Mouse (Mus musculus) common myeloid progenitor, adult 5-6 weeks (primary cell): ENCODE data around the gene Rec114. TPM values are rescaled to one million over a fixed set of nuclear protein-coding genes. Genes with fewer than 3 reads are reported as not detected.
A peak's percentile ranks its signal among the peaks of the same experiment; 100 is the strongest.

Source experiments
- ATAC-seq: replicated peaks from 2 replicates; pipeline ENCODE4 v1.8.0; 2016; ENCODE audit warnings: low read depth, mild to moderate bottlenecking, moderate TSS enrichment, inconsistent platforms; ENCODE audit not compliant: poor library complexity, severe bottlenecking
- total RNA-seq: library from RNA; stranded (forward); fragments of 200-1000, 187-1606 nt; gene quantifications from 2 replicates; pipeline ENCODE4 v1.2.3, GENCODE M21; 2017

Gene Rec114
- total RNA-seq, 1 experiment from 2014 or later, result 5.4 TPM

DNA sequence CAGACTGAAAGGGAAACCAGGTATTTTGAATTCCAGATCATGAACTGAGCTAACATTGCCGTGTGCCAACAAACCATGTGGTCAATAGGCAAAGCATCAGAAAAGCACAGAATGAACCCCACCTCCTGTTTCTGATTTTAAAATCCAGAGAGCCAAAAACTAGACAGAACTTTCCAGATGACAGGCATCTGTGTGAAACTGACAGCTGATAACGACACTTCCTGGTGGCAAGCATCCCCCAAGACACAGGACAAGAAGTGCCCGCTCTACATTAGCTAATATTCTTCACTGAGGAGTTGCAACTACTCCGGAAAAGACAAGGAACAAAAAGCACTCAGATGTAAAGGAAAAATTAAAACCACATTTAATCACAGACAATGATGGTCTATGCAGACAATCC is 23.6 kb downstream of the Rec114 start:
- peak; percentile 26 for ATAC-seq

DNA sequence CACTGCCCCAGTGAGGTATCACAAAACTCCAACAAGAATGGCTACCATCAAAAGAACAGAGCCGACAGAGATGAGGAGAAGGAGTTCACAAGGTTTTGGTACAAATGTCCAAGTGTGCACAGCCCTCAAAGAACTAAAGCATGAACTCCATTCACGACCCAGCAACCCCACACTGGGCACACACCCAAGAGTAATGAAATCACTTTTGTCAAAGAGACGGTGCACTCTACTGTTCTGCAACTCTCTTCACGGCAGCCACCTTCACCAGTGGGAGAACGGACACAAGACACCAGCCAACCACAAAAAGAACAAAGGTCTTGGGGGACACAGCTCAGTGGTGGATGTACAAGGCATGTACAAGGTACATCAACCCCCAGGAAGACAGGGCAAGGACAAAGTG is 24.3 kb downstream of the Rec114 start:
- no peak for ATAC-seq

DNA sequence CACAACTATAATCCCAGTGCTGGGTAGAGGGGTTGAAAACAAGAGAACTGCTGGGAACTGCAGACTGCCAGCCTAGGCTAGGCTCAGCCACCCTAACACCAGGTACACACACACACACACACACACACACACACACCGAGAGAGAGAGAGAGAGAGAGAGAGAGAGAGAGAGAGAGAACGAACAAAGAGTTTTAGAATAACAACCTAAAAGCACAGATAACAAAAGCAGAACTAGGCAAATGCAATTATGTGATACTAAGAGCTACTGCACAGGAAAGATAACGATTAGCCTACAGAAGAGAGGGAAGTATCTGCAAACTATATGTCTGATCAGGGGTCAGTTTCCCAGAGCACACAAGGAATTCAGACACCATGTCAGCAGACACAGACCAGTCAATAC is 24.8 kb downstream of the Rec114 start:
- ATAC-seq, result peak; percentile 68

DNA sequence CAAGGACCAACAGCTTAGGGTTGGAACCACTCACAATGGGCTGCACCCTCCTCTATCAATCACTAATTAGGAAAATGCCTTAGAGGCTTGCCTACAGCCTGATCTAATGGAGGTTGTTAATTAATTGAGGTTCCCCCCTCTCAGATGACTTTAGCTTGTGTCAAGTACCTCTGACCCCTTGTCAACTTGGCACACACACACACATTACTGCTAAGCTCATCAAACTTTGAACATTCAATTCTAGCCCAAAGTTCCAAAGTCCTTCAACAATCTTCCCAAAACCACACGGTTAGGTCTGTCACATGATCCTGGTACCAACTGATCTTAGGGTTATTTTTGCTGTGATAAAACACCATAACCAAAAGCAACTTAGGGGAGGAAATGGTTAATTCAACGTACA is 26.9 kb downstream of the Rec114 start:
- no peak for ATAC-seq

DNA sequence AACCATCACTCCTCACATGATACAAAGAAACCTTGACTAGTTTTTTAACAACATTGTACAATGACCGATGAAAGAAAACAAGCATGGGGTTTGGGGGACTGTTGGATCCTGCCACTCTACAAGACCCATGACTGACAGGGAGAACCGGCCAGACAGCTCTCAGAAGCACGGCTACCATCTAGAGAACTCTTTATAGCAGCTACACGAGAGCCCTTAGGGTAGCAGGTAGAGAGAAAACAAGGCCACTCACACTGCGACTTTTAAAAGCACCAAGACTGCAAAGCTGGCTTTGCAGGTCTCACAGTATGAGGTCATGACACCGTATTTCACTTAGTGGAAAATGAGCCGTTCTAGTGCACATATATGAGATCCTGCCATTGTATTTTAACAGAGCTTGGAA is 33.1 kb downstream of the Rec114 start:
- no peak for ATAC-seq

DNA sequence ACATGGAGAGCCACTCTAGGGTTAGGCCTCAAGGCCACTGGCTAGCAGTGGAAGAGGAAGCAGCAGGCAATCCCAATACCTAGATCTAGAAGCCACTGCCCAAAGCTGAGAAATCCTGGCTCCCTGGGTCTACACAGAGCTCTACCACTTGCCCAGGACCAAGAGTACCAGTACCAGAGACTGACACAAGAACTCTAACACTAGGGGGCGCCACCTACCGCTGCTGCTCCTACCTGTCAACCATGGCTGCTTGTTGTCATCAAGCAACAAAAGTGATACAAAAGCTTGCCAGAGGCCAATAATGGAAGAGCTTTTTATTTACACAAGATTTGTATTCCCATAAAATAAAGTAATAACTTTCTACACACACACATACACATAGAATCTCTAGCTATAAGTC is 33.8 kb downstream of the Rec114 start:
- peak; percentile 74 for ATAC-seq

DNA sequence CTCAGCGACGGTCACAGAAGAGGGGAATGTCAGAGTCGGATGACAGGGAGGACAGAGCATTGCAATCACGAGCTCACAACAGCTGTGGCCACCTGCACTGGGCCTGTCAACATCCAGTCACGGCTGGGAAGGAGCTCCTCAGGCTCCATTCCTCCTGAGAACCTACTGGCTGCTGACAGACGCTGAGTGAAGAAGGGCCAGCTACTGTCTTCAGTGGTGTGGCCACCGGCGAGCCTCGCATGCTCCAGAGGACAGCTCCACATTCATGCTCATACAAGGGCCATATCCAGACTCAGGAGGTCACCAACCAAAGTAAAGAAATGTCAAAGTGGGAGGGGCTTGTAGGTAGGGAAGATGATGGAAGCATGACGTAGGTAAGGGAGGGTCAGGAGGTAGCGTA is 36.0 kb downstream of the Rec114 start:
- ATAC-seq, result no peak

DNA sequence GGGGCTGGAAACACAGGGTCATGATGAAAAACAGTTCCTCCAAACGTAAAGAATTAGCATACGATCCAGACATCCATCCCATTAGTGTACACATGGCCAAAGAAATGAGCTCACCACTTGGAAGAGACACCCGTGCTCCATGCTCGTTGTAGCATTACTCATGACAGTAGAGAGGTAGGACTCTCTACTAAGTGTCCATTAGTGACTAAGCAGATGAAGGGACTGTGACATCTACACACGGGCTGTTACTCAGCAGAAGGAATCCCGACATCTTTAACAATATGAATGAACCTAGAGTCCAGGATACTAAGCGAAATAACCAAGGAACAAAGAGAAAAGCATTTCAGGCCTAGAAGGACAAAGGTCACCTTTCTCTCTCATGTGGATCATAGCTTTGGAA is 37.7 kb downstream of the Rec114 start:
- ATAC-seq, result no peak

DNA sequence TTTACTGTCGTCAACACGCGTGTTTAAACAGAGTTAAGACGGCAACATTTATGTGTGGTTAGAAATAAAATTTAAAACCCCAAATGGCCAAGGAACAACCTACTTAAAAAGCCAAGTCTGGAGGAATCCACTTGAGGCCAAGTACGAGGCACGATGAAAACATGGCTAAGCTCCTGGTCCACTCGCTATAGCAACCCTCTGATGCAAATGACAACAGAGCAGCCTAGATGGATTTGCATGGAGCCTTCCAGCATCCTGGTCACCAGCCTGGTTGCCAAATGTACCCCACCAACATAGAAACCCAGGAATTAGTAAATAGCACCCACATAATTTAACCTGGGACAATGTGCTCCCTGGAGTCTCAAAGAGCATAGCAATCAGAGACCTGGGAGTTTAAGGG is 40.0 kb downstream of the Rec114 start:
- no peak for ATAC-seq

DNA sequence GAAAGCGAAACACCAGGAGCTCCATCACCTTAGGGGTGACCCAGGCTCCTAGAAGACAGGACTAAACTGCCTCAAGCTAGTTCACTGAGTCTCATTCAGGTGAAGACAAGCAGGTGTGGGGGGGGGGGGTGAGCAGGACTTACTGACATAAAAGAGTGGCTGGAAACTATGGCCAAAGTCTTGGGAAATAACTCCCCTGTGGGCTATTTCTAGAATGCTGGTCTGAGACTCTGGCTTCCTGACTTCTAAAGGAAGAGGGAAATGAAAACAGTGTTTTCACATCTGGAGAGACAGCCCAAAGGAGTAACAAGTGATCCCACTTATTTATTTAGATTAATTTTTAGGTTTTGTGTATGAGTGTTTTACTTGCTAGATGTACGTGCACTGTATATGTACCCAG is 42.0 kb downstream of the Rec114 start:
- ATAC-seq, result no peak

DNA sequence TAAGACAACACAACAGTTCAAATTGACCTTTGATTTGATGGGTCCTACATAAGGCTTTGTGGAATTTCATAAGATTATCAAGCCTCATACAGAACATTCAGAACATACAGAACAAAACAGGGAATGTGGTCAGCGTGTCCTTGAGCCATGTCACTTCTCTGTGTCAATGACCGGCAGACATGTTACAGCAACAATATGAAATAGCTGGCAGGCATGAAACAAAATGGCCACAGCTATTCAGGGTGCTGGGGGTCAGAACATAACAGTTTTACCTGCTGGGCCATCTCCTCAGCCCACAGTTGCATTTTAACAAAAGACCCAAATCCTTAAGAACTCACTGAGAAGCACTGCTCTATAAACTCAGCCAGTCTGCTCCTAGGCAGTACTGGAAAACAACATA is 45.3 kb downstream of the Rec114 start:
- no peak for ATAC-seq

DNA sequence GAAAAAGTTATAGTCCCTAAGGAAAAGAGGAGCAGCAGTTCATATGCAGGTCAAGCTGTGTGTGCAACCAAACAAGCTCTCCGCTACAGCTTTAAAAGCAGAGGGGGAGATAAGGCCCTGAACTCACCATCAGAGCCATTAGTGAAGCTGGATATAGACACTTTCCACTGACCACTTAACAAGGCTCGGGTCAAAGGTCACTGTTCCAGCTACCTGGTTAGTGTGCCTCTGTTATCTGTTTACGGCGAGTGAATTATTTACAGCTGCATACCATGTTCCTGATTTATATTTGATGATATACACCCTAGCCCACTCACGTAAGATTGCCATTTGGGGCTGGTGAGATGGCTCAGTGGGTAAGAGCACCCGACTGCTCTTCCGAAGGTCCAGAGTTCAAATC is 52.3 kb downstream of the Rec114 start:
- ATAC-seq, result no peak

DNA sequence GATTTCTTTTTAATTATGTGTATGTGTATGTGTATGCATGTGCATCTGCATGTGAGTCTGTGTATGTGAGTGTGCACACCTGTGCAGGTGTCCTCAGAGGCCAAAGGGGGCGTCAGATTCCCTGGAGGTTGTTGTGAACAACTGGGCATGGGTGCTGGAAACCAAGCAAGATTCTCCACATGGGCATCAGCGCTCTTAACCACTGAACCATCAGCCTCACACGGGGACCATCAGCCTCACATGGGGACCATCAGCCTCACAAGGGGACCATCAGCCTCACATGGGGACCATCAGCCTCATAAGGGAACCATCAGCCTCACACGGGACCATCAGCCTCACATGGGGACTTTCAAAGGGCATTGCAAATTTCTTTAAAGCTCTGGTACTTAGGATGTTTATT is 53.1 kb downstream of the Rec114 start:
- ATAC-seq, result no peak

DNA sequence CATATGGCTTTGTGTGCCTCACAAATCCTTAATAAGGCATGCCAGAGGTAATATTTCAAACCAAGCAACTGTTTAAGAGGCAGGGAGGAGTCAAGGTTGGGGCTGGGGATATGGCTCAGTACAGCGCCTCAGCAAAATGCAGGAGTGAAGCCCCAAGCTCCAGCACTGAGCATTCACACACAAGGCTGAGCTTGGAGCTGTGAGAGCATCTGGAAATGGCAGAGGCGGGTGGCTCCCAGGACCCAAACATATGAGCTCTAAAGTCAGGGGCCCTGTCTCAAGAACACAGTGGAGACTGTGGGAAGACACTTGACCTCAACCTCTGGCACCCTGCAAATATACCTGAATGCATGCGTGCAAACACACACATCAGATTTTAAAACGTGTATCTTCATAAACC is 55.7 kb downstream of the Rec114 start:
- no peak for ATAC-seq

DNA sequence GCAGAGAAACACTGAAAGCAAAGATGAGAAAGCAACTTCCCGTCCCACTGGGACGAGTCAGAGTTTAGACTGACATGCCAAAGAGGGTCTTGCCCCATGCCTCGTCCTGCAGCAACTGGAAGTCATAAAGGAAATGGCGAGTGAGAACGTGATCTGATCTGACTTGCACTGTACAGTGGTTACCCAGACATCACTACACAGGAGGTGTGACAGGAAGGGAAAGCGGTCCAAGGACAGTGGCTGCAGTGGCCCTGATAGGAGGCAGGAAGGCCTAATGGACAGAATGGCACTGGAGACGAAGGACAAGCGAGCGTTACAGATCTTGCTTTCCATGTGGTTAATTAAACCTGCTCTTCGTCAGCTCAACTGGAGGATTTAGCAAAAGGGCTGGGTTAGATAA is 58.5 kb downstream of the Rec114 start:
- peak; percentile 63 for ATAC-seq

DNA sequence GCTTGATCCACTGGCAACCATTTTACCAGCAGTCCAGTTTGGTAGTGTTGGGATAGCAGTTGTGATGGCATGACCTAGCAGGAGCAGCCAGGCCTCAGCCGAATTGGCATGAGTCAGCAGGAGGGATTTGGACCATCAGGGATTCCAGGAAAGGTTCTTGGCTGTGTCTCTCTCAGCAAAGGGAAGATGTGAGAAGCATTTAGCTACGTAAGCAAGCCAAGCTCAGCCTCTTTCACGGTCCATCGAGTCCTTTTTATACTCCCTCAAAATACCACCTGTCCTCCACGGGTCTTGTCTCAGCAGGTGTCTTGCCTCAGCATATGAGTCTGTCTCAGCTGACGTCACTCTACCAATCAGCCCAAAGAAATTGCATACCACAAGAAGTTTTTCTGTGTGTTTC is 60.4 kb downstream of the Rec114 start:
- ATAC-seq, result no peak

DNA sequence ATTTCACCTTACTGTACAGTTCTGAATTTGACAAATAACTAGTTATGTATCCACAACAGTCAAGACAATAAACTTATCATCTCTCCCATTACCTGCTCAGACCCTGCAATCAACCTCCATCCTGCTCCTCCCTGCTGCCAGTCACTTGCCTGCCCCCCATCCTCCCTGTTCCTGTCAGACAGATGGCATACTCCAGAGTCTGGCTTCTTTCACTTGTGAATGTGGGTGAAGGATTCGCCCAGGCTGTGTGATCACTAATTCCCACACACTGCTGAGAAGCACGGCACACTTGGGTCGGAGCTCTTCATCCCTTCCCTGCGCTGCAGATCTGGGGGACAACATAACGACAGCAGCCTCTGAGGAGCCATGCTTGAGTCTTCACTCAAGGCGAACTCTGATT is 61.7 kb downstream of the Rec114 start:
- no peak for ATAC-seq

DNA sequence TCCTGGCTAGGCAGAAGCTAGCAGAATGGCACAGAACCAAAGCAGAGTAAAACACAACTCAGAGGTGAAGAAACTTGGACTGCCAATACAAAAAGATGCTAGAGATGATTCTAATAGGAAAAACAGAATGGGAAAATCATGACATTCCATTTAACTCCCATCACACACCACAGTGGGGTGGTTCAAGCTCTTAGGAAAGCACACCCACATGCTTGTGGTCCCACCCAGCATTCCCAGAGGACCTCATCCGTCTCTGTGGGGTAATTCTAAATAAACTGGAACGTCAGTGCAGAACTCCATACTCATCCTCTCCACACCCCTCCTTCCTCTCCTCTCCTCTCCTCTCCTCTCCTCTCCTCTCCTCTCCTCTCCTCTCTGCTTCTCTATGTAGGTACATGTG is 62.4 kb downstream of the Rec114 start:
- ATAC-seq, result no peak

DNA sequence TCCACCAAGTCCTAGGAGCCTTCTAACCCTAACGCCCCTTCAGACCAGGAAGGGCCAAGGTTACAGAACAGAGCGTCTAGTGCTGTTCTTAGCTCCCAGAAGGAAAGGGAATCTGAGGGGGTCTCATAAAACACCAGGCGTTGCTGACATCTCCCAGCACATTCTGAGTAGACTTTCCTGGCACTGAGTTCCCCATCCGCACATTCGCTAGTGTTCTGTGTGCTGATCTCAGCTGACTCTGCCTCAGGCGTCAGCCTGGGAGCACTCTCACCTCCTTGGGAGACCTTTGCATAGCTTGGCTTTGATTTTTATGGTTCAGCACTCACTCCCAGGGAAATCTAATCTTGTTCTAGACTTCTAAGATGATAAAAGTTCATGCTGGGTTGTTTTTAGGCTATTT is 68.4 kb downstream of the Rec114 start:
- ATAC-seq, result no peak

DNA sequence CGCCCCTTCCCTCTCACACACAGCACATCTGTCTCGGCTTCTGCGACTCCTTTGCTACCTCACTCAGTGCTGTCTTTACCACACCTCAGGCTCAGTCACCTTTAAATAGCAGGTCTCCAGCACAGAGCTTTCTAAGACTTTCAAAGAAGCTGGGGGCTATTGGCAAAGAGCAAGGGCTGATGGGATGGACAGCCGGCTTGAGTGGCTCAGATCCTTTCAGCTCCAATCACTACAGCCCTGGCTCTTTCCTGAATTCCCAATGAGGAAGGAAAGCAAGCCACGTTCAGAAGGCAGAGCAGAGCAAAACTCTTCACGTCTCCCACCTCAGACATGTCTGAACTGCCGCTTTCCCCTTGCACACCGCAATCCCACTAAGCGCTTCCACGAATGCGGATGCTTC is 69.0 kb downstream of the Rec114 start:
- ATAC-seq, result no peak

DNA sequence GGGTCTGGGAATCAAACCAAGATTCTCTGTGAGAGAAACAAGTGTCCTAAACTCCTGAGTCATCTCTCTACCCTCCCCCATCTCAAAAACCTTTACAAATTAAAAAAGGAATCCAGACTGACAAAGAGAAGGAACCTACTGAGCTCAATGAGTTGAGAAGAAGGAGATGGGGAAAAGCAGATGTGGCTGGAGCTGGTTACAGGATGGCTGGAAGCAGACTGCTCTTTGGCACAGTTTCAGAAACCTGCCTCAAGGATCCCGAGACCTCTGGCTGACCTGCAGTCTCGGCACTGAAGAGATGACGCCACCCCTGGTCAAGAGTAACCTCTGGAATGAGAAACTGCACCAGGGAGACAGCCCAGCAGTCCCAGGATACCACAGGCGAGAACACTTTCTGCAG is 71.3 kb downstream of the Rec114 start:
- no peak for ATAC-seq

DNA sequence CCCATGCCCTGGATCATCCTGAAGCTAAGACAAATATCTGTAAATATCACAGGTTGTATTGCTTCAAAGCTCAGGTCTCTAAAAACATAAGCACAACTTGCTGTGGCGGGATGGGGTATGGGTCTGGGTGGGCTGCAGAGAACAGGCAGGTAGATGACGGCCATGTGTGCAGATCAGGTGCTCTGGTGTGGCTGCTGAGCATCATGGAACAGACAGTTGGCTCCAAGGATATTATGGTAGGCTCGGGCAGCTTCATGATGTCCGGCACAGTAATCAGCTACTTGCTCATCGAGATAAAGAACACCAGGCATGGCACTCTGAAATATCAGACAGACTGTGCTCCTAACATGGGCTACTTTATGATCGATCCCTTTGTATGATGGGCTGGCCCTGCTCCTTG is 73.9 kb downstream of the Rec114 start:
- ATAC-seq, result no peak

DNA sequence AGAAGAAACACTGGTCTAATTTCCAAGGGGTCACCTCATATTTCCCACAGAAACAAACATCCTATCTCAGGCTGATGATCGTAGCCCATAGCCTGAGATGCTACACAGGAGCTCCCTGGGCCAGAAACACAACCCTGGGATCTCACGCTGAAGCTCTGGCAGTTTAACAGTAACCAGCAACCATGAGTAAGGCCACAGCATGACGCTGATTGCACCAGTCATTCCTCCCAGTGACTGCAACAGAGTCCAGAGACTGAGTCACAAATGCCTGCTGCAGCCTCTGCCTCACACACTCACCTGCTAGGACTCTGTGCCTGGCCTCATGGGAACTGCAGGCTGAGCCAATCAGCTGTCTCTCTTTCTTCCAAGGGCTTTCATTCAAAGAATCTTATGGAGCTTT is 74.7 kb downstream of the Rec114 start:
- ATAC-seq, result no peak
